Mouse (Mus musculus) central nervous system, embryonic 11.5 days (tissue): ENCODE measurements around the gene Dst. TPM values are rescaled to one million over a fixed set of nuclear protein-coding genes. Genes with fewer than 3 reads are reported as not detected.

Experiments used
- polyA plus RNA-seq: library from polyadenylated mRNA; depleted of rRNA; stranded (reverse); fragments of >200 nt; gene quantifications from 2 replicates; pipeline ENCODE4 v1.2.3, GENCODE M21; 2012; rRNA removed

Gene Dst
- 49.8 and 64.9 TPM in 2 replicates for polyA plus RNA-seq

GRCm38 (mm10) chr1:33908191-33908962 lies at the start of gene Dst:
Gene Dst (plus strand): TSS chr1:33908225.

GRCm38 (mm10) chr1:33907421-33908190 lies 419 bp upstream of the Dst start, which contains the start of gene Bend6:
Gene Bend6 (minus strand): TSS chr1:33907816.

Other genes starting within 250 kb of the Dst start
- 38.5 and 41.6 TPM in 2 replicates for gene Prim2, start 238.4 kb upstream of the Dst start, polyA plus RNA-seq
- 24.6 and 63.7 TPM in 2 replicates for gene Rab23, start 188.3 kb upstream of the Dst start, polyA plus RNA-seq
- 22.7 and 25.0 TPM in 2 replicates for gene Bag2, start 150.4 kb upstream of the Dst start, polyA plus RNA-seq
- 36.1 and 38.2 TPM in 2 replicates for gene Zfp451, start 93.6 kb upstream of the Dst start, polyA plus RNA-seq
- gene Bend6, start 409 bp upstream of the Dst start, polyA plus RNA-seq: 1.6 and 1.8 TPM in 2 replicates